In the genomic region with DNA sequence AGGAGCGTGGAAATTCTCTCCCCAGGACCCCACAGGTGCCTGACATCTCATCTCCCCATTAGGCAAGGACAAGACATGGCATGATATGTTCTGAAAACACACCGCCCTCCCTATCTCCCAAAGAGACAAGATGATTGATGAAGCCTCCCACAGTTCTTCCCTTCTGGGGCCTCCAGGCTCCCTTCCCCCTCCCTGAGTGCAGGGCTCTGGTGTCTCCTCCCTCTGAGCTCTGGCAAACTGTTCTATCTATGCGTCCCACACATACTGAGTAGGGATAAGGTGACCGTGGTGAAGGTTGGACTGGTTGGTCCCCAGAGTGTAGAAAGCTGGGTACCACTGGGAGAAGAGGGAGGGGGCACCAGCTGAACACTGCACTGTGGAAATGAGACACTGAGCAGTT, we compare ENCODE assay signal across 29 mouse cellular contexts. TPM values are rescaled to one million over a fixed set of nuclear protein-coding genes. Genes with fewer than 3 reads are reported as not detected.
DNase-seq lines count a peak whose midpoint lies in the region; ATAC-seq and TF ChIP-seq lines count a peak whose summit lies in the region.
"Had no signal": no experiment of that assay in that cellular context is flagged by ENCODE, and none has a peak within 500 bp of the region (broad histone marks: within the 10 kb centered on the region; RNA-seq: fewer than 3 reads in every experiment).

No protein-coding gene starts in this region.

- 22% methylated on average over 4 of the region's 4 CpGs for WGBS in intestine, embryonic 14.5 days
- WGBS in intestine, postnatal 0 days: 36% methylated on average over 4 of the region's 4 CpGs
- 57% methylated on average over 4 of the region's 4 CpGs for WGBS in limb, embryonic 14.5 days
- WGBS in limb, embryonic 10.5 days: 64% methylated on average over 4 of the region's 4 CpGs

- H3K4me3 ChIP-seq in intestine, embryonic 14.5 days (ENCODE audit: low read depth, low read length): no peak overlapping the region
- H3K4me3 ChIP-seq in intestine, postnatal 0 days (ENCODE audit: low read depth, low read length): no peak overlapping the region
- H3K4me3 ChIP-seq in limb, embryonic 14.5 days (replicated peaks; ENCODE audit: low read length): no peak overlapping the region
- H3K4me3 ChIP-seq in limb, embryonic 10.5 days: no peak overlapping the region
- H3K4me3 ChIP-seq: forebrain, embryonic 13.5 days; heart, embryonic 10.5 days; intestine, embryonic 15.5 days; limb, embryonic 13.5 days; liver, embryonic 15.5 days; stomach, embryonic 15.5 days had no signal

- no peaks in the 10 kb centered on the region for H3K9me3 ChIP-seq in intestine, embryonic 14.5 days (ENCODE audit: control insufficient read depth, low read length)
- H3K9me3 ChIP-seq in intestine, postnatal 0 days (ENCODE audit: control insufficient read depth): no peaks in the 10 kb centered on the region
- H3K9me3 ChIP-seq in limb, embryonic 14.5 days (ENCODE audit: control insufficient read depth, low read length): no peaks in the 10 kb centered on the region
- H3K9me3 ChIP-seq in limb, embryonic 10.5 days (replicated peaks): no peaks in the 10 kb centered on the region
- H3K9me3 ChIP-seq: forebrain, embryonic 13.5 days; heart, embryonic 10.5 days; intestine, embryonic 15.5 days; limb, embryonic 13.5 days; liver, embryonic 15.5 days; stomach, embryonic 15.5 days had no signal

- H3K27me3 ChIP-seq in intestine, embryonic 14.5 days (replicated peaks; ENCODE audit: control insufficient read depth, insufficient read depth, low read length): no peaks in the 10 kb centered on the region
- H3K27me3 ChIP-seq in intestine, postnatal 0 days (replicated peaks; ENCODE audit: control insufficient read depth, insufficient read depth, low read length): no peaks in the 10 kb centered on the region
- H3K27me3 ChIP-seq in limb, embryonic 14.5 days (ENCODE audit: control insufficient read depth, insufficient read depth, low read length): no peaks in the 10 kb centered on the region
- H3K27me3 ChIP-seq in limb, embryonic 10.5 days (ENCODE audit: low read depth, poor library complexity, severe bottlenecking): no peaks in the 10 kb centered on the region
- H3K27me3 ChIP-seq: forebrain, embryonic 13.5 days; intestine, embryonic 15.5 days; limb, embryonic 13.5 days; liver, embryonic 15.5 days; stomach, embryonic 15.5 days had no signal

- ATAC-seq in intestine, embryonic 14.5 days (replicated peaks; ENCODE audit: low FRiP score, low TSS enrichment, low read depth): no peak
- no peak for ATAC-seq in intestine, postnatal 0 days
- ATAC-seq in limb, embryonic 14.5 days (ENCODE audit: low FRiP score, low read depth): no peak
- ATAC-seq: forebrain, embryonic 13.5 days; intestine, embryonic 15.5 days; midbrain, embryonic 16.5 days had no signal

- H3K4me2 ChIP-seq in intestine, embryonic 14.5 days (ENCODE audit: low read length): no peak overlapping the region
- H3K4me2 ChIP-seq in intestine, postnatal 0 days (replicated peaks; ENCODE audit: low read depth): no peak overlapping the region
- no peak overlapping the region for H3K4me2 ChIP-seq in limb, embryonic 14.5 days (replicated peaks; ENCODE audit: low read depth, low read length, severe bottlenecking)
- H3K4me2 ChIP-seq: forebrain, embryonic 13.5 days; hindbrain, embryonic 14.5 days; intestine, embryonic 15.5 days; limb, embryonic 13.5 days; liver, embryonic 15.5 days; lung, embryonic 14.5 days; midbrain, embryonic 11.5 days; stomach, embryonic 15.5 days had no signal

- peak; percentile 16 for DNase-seq in embryo, embryonic 10 days (ENCODE audit: low spot score)
- no peak for DNase-seq in embryo, embryonic 9.5 days (ENCODE audit: extremely low spot score)
- peak; percentile 68 for DNase-seq in intestine, embryonic 14.5 days (ENCODE audit: low spot score)
- DNase-seq in limb, embryonic 14.5 days (ENCODE audit: low spot score): peak; percentile 23
- no peak for DNase-seq in limb, embryonic 10.5 days (ENCODE audit: low spot score)
- peak; percentile 22 for DNase-seq in mesoderm, embryonic 11.5 days (ENCODE audit: low read depth, low spot score)
- DNase-seq in Muller cell, postnatal 12 days (ENCODE audit: inconsistent ontology term): no peak
- DNase-seq: adrenal gland, adult 8-10 months; cerebellum, adult 8-10 months; cerebellum, postnatal 25 days; gastrocnemius, postnatal 14 days; heart, postnatal 36 days; kidney, adult 9 months; lung, embryonic 14.5 days; lung, postnatal 14 days; right cerebral cortex, postnatal 25 days; thymus, adult 18-20 months; thymus, postnatal 25 days had no signal

- no peaks in the 10 kb centered on the region for H3K36me3 ChIP-seq in intestine, embryonic 14.5 days (ENCODE audit: control insufficient read depth, insufficient read depth, low read length)
- H3K36me3 ChIP-seq in intestine, postnatal 0 days (ENCODE audit: control insufficient read depth, insufficient read depth): no peaks in the 10 kb centered on the region
- no peaks in the 10 kb centered on the region for H3K36me3 ChIP-seq in limb, embryonic 14.5 days (ENCODE audit: control insufficient read depth, insufficient read depth, low read length)
- no peaks in the 10 kb centered on the region for H3K36me3 ChIP-seq in limb, embryonic 10.5 days
- H3K36me3 ChIP-seq: heart, embryonic 10.5 days; intestine, embryonic 15.5 days; limb, embryonic 13.5 days; liver, embryonic 15.5 days; stomach, embryonic 15.5 days had no signal

- no peak overlapping the region for H3K27ac ChIP-seq in intestine, embryonic 14.5 days (ENCODE audit: low read depth)
- no peak overlapping the region for H3K27ac ChIP-seq in intestine, postnatal 0 days (ENCODE audit: low read depth, low read length)
- H3K27ac ChIP-seq in limb, embryonic 14.5 days (replicated peaks; ENCODE audit: low read depth, low read length): no peak overlapping the region
- H3K27ac ChIP-seq in limb, embryonic 10.5 days: no peak overlapping the region
- H3K27ac ChIP-seq: forebrain, embryonic 13.5 days; heart, embryonic 10.5 days; hindbrain, embryonic 14.5 days; intestine, embryonic 15.5 days; limb, embryonic 13.5 days; liver, embryonic 15.5 days; stomach, embryonic 15.5 days had no signal

- H3K4me1 ChIP-seq in intestine, embryonic 14.5 days (replicated peaks; ENCODE audit: control insufficient read depth, insufficient read depth, low read length): peaks cover 6% of the 10 kb centered on the region; the same call in 1 of the 2 replicates
- no peaks in the 10 kb centered on the region for H3K4me1 ChIP-seq in intestine, postnatal 0 days (replicated peaks; ENCODE audit: control insufficient read depth, insufficient read depth, low read length)
- H3K4me1 ChIP-seq in limb, embryonic 14.5 days (ENCODE audit: control insufficient read depth, insufficient read depth, low read length): no peaks in the 10 kb centered on the region
- no peaks in the 10 kb centered on the region; the same call in 1 of the 2 replicates for H3K4me1 ChIP-seq in limb, embryonic 10.5 days
- H3K4me1 ChIP-seq: forebrain, embryonic 13.5 days; intestine, embryonic 15.5 days; limb, embryonic 13.5 days; liver, embryonic 15.5 days; stomach, embryonic 15.5 days had no signal

- H3K9ac ChIP-seq in intestine, embryonic 14.5 days (ENCODE audit: low read length): no peak overlapping the region
- no peak overlapping the region for H3K9ac ChIP-seq in intestine, postnatal 0 days (ENCODE audit: low read depth, low read length)
- no peak overlapping the region for H3K9ac ChIP-seq in limb, embryonic 14.5 days (ENCODE audit: low read depth, low read length, severe bottlenecking)
- H3K9ac ChIP-seq: forebrain, embryonic 13.5 days; hindbrain, embryonic 14.5 days; intestine, embryonic 15.5 days; limb, embryonic 13.5 days; liver, embryonic 15.5 days; lung, embryonic 14.5 days; stomach, embryonic 15.5 days had no signal

- TF ChIP-seq POLR2A in limb, embryonic 14.5 days (IDR thresholded peaks at IDR 0.05; ENCODE audit: borderline replicate concordance, extremely low read depth, insufficient read depth, insufficient read length): no peak

- no peak for TF ChIP-seq CTCF in intestine, postnatal 0 days (IDR thresholded peaks at IDR 0.05; ENCODE audit: low read depth)

RNA-seq across cellular contexts. Expression of a gene that starts 56.1 kb away (rescaled TPM):
- 0.55 and 0.95 TPM in 2 replicates for polyA plus RNA-seq in intestine, embryonic 14.5 days (2014; fragmentation: Nextera tagmentation; extraction: Ambion mirVana)
- polyA plus RNA-seq in intestine, postnatal 0 days (2015; fragmentation: Nextera tagmentation; extraction: Ambion mirVana): 0.74 and 0.81 TPM in 2 replicates
- 29.5 and 31.4 TPM in 2 replicates for polyA plus RNA-seq in limb, embryonic 14.5 days (2012; rRNA removed)
- 47.1 and 62.3 TPM in 2 replicates for polyA plus RNA-seq in limb, embryonic 14.5 days (2014; fragmentation: Nextera tagmentation; extraction: Ambion mirVana)
- 0.11 and 0.49 TPM in 2 replicates for polyA plus RNA-seq in limb, embryonic 10.5 days (2016; fragmentation: Nextera tagmentation; extraction: Ambion mirVana)
- polyA plus RNA-seq: C2C12 had no signal

Comparison
In these comparisons a context has a peak if more than half of its experiments do, and no peak if none do; other contexts are left out.
1. DNase-seq: peak in embryo, embryonic 10 days (single experiment), intestine, embryonic 14.5 days (single experiment), limb, embryonic 14.5 days (single experiment) and mesoderm, embryonic 11.5 days (single experiment); none in embryo, embryonic 9.5 days (single experiment), limb, embryonic 10.5 days (single experiment) and Muller cell, postnatal 12 days (single experiment).
2. RNA of a gene that starts 56.1 kb away (polyA plus RNA-seq): 29.5 to 62.3 TPM in limb, embryonic 14.5 days; 0.55 to 0.95 TPM in intestine, embryonic 14.5 days, 0.74 to 0.81 TPM in intestine, postnatal 0 days and 0.11 to 0.49 TPM in limb, embryonic 10.5 days; every median in the first group is over 10 times any median in the second.